Mouse (Mus musculus): ENCODE results near the gene Slc35g3.

DNA sequence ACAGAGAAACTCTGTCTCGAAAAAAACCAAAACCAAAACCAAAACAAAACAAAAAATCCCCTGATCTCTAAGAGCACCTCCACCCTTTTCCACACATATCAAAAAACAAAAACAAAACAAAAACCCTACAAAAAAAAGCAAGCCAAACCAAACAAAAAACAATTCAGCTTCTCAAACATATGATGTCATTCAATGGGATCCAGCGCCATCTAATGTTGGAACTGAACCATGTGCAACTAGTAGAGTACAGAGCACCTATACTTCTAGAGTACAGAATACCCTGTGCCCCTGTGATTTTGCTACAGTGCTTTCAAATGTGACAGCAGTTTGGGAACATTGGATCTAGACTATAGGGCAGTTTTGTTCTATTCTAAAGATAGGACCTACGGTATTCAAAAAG is 7.1 kb downstream of the Slc35g3 start:
- TF ChIP-seq CTCF (IDR thresholded peaks at IDR 0.05; ENCODE audit: insufficient read depth, low read length) (no peak), POLR2A (IDR thresholded peaks at IDR 0.05; ENCODE audit: borderline replicate concordance, extremely low read depth, low read depth, low read length) (no peak)

Data from lung, adult 2 months (tissue).